Mouse (Mus musculus): ENCODE data around the gene Atp4b.
"Not testable (repeated sequence)": the region's sequence is repeated elsewhere in the genome, so short reads cannot be mapped to it uniquely, and the experiment has no call there.

Gene Atp4b

DNA sequence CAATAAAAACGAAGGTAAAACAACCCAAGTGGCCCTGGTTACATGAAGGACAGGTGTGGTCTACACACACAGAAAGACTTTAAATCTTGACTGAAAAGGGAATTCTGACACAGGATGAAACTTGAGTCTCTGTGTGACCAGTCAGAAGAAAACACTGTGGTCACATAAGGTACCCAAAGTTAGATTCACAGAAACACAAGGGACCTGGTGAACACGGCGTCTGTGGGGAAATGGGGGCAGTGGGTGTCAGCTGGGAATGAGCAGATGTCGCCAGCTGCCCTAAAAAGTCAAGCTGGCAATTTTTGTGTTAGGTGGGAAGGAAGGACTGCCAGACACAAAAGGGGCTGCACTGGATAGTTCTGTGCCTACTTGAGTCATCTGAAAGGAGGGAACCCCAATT, 13.6 kb downstream of the Atp4b start:
- DNase-seq (ENCODE audit: extremely low spot score, low spot score), result no peak

DNA sequence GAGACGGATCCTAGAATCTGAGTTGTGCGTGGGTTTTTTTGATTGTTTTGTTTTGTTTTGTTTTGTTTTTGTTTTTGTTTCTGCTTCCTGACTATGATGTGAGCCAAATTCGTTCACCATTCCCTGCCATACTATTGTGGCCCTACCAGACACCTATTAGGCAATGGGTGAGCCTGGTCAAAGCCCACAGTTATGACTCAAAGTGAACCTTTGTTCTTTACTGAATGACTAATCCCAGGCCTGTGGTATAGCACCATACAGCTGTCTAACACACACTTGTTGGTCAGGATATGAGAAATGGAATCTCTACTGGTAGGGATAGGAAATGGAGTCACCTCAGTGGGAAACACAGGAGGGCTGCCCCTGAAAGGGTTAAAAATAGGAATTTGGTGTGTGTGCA, 14.1 kb downstream of the Atp4b start:
- no peak for DNase-seq (ENCODE audit: extremely low spot score, low spot score)

DNA sequence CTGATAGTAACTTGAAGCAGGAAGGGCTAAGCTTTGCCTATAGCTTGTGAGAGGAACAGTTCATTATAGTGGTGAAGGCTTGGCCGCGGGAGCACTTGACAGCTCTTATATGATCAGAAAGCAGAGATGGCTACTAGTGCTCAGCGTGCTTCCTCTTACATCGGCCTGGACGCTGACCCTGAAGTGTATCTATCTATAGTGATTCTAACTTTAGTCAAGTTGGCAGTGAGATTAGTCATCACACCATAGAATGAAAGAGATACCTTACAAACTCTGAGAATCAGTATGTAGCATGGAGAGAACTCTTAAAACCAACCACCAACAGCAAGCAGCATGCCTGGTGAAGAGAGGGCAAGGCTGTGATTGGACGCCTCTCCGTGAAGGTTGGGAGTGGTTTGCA, 15.0 kb downstream of the Atp4b start:
- DNase-seq (ENCODE audit: extremely low spot score, low spot score), result no peak

DNA sequence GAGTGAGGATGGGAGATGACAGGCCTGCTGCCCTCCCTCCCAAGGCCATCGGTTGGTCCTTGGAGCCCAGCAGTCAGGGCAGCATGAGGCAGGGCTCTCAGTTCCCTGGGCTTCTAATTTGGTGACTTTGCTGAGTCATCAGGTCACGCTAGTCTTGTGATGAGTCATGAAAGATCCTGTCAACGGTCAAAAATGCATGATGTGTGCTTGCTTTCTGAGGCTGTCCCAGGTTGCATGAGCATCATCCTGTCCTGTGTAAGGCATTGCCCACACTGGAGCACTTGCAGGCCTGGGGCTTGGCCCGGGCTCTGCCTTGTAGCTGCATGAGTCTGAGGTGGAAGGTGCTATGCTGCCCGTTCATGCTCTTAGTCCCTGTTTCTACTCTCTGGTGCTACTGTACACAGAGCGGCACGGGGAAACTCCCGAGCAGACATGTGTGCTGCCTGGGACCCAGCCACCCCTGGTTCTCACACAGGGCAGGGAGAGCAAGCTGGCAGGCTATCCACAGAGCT, 23.4 kb downstream of the Atp4b start:
- no peak for DNase-seq (ENCODE audit: extremely low spot score, low spot score)

DNA sequence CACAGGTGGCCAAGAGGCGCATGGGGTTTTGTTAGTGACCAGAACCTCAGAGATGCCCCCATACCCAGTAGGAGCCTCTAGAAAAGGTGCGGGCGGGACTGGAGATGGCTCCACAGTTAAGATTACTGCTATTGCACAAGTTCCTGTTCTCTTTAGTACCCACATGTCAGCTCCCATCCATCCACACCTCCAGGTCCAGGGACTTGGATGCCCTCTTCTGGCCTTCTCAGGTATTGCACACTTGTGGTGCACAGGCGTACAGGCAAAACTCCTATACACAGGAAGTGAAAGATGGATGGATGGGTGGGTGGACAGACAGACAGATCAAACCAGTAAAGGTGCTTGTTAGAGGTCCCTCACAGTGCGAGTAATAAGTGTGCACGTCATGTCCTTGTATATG, 34.8 kb downstream of the Atp4b start:
- DNase-seq (ENCODE audit: extremely low spot score, low spot score), result no peak

DNA sequence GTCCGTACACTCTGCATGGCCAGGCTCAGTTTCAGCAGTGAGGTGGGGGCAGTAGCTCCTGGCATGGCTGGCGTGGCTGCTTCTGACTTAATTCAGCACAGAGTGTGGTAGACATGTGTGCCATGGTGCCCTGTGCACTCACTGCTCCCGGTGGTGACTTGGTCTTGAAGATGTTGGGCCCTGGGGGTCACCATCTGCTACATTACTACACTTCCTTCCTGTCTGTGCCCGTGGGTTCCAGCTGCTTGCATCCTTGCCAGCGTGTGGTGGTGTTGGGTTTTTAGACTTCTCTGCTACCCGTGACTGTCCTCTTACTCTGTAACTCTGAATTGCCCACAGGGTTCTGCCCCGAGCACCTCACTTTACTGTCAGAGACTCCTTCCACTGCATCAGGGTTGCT, 36.4 kb downstream of the Atp4b start:
- DNase-seq (ENCODE audit: extremely low spot score, low spot score), result no peak

GRCm38 (mm10) chr8:13356681-13357080, 39.9 kb downstream of the Atp4b start:
- DNase-seq (ENCODE audit: extremely low spot score, low spot score), result no peak

DNA sequence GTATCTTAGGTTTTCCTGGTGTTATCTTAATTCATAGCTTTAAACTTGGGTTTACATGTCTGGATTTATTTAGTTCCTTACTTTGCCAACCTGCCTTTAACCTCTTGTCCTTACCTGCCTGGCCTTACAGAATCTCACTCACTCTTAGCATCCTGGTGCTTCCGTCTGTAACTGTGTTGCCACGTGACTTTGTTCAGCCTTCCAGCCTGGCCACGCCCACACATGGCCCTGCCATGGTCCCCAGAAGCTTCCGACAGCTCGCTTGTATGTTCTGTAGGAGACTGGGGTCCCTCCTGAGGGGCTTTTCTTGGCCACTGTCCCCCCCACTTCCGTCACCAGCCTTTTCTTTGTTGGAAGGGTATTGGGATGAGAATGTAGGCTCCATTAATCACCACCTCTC, 40.4 kb downstream of the Atp4b start:
- DNase-seq (ENCODE audit: extremely low spot score, low spot score), result no peak

GRCm38 (mm10) chr8:13353883-13354282, 42.7 kb downstream of the Atp4b start:
- DNase-seq (ENCODE audit: extremely low spot score, low spot score), result no peak

- DNase-seq (ENCODE audit: extremely low spot score, low spot score), result no peak
Observed at GRCm38 (mm10) chr8:13353155-13353833, 43.3 kb downstream of the Atp4b start.

- DNase-seq (ENCODE audit: extremely low spot score, low spot score), result no peak
Observed at GRCm38 (mm10) chr8:13352601-13353000, 44.0 kb downstream of the Atp4b start.

DNA sequence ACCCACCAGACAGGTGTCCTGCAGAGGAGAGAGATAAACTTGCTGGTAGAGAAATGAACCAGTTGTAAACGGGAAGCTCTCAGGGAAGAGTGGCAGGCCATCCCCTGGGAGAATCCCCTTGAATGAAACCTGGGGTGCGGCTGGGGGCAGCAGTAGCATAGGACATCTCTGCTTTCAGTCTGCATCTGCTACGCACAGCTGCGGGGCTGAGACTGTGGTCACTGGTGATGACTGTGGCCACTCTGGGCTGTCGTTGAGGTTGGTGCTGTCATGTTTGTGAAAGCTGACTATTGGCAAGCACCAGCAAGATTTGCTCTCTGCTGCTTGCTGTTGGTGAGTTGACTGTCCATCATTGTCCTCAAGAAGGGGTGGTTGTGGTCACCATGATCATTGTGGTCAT, 45.0 kb downstream of the Atp4b start:
- DNase-seq (ENCODE audit: extremely low spot score, low spot score), result no peak

DNA sequence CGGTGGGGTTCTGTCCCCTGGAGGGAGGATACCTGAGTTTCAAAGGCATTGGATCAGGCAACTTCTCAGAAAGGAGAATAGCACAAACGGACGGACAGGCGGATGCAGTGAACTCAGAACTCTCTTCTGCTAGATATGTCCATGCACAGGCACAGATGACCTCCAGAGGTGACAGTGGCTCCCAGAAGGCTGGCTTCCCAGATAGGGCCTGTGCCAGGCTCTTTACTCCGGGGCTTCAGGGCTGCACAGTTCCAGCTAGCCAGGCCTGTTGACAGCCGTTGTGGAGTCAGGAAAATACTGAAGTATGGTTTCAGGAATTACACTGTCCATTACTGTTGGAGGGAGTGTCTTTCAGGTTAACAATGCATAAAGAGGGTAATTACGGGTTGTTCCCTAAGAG, 46.6 kb downstream of the Atp4b start:
- no peak for DNase-seq (ENCODE audit: extremely low spot score, low spot score)

DNA sequence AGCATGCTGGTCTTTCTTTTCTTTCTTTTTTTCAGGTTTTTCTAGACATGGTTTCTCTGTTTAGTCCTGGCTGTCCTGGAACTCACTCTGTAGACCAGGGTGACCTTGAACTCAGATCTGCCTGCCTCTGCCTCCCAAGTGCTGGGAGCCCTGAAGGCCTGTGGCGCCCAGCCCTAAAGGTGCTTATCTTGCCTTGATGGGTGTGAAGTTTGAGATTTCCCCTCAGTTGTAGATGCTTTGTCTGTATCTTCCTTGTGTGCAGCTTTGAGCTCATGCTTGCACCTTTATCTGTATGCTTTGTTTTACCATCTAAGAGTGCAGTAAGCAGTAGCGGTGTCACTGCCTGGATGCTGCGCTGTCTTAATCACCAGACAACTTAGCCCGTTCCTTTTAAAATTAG, 53.5 kb downstream of the Atp4b start:
- DNase-seq (ENCODE audit: extremely low spot score, low spot score), result no peak

GRCm38 (mm10) chr8:13342340-13342739, 54.3 kb downstream of the Atp4b start:
- DNase-seq (ENCODE audit: extremely low spot score, low spot score), result no peak

DNA sequence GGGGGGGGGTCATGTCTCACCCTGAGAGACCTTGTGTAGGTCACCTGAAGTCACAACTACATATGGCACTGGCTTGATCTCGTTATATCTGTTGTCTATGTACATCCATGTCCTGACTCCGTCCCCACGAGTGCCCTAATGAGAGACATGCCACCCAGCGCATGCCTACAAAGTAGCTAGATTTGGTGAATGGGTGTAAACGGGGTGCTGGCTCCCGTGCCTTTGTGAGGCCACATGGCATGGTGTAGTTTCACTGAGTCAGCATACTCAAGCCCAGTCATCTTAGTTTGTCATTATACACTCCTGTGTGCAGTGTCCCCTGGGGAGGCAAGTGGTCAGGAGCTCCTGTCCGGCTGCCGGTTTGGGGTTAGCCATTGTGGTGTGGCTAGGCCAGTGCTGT, 56.0 kb downstream of the Atp4b start:
- no peak for DNase-seq (ENCODE audit: extremely low spot score, low spot score)

- peak; percentile 27 for DNase-seq (ENCODE audit: extremely low spot score, low spot score)
Observed at GRCm38 (mm10) chr8:13339646-13339990, 57.0 kb downstream of the Atp4b start.

GRCm38 (mm10) chr8:13338901-13339645, 57.6 kb downstream of the Atp4b start:
- DNase-seq (ENCODE audit: extremely low spot score, low spot score), result peak; percentile 59

DNA sequence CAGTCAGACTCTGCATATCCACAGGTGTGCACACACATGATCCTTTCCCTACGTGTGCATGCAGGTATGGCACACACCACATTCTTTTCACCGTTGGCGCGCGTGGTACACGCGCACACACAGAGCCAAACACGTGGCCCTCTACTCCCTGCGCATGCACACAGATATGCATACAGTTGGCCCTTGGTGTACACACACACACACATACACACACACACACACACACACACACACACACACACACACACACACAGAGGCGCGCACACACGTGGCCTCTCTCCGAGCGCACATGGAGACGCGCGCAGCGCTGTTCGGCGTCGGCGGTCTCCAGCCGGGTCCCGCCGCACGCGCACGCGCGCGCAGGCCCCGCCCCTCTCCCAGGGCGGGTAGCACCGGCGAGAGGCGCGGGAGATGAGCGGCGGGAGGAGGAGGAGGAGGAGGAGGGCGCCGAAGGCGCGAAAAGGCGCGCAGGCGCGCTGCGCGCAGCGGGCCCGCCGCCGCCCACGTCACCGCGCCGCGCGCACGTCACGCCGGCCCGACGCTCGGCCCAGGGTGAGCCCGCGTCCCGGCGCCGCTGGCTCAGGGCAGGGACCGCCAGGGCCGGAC, 58.3 kb downstream of the Atp4b start, which contains the start of gene Tfdp1:
Gene Tfdp1 (plus strand): TSS at position 497 of the 606 bp plus-strand sequence.
- DNase-seq (ENCODE audit: extremely low spot score, low spot score), result peak; percentile 85

- peak; percentile 21 for DNase-seq (ENCODE audit: extremely low spot score, low spot score)
Observed at GRCm38 (mm10) chr8:13337678-13338077, 58.9 kb downstream of the Atp4b start.

DNA sequence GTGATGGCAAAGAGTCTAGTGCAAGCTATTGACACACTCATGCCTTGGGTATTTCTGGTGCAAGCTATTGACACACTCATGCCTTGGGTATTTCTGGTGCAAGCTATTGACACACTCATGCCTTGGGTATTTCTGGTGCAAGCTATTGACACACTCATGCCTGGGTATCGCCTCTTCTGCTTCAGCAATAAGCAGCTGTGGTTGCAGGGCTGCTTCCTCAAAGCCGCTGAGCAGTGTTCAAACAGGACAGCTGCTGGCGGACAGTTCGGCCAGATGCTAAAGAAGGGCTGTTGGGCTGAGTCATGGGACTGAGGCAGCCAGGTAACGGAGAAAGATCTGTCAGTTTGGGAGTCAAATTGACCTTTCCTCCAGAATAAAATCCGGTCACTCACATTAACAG, 59.4 kb downstream of the Atp4b start:
- not testable (repeated sequence) for DNase-seq (ENCODE audit: extremely low spot score, low spot score)

Measured in neural tube, embryonic 10.5 days (tissue).